Mouse (Mus musculus): ENCODE data around the gene Arhgap15. TPM values are rescaled to one million over a fixed set of nuclear protein-coding genes. Genes with fewer than 3 reads are reported as not detected.

The Arhgap15 gene
- polyA plus RNA-seq, 1 experiment: not detected

DNA sequence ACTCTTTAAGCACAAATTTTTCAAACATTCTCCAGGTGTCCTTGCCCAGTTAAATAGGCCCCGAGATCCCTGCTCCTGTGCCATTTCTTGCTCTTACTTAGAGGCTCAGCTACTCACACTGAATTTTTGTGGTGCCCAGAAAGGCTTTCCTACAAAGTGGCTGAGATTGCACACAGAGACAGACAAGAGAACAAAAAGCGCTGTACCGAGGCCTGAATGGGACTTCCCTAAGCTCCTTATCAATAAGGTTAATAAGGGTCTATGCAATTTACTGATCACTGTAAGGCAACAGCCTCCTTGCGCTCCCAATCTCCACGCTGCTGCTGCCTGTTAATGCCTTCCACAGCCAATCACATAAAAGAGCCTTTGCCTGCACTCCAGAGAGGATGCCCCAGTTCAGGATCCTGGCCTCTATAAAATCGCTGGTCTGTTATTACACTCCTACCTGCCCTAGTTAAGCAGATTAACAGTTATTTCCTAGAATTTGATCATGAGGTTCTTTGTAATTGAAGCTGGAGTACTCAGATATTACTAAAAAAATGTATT lies 646.4 kb downstream of the Arhgap15 start:
- H3K4me3 ChIP-seq (ENCODE audit: insufficient read depth, low read depth, low read length): no peak overlapping the region
- no peak overlapping the region for H3K27ac ChIP-seq (ENCODE audit: insufficient read depth, low read depth, low read length)
- TF ChIP-seq POLR2A (IDR thresholded peaks at IDR 0.05; ENCODE audit: insufficient read depth, low read depth, low read length) (no peak), CTCF (IDR thresholded peaks at IDR 0.05; ENCODE audit: insufficient read depth, low read depth, low read length) (no peak)
- 67% methylated on average over 6 of the region's 6 CpGs for WGBS
- H3K4me1 ChIP-seq (ENCODE audit: control insufficient read depth, insufficient read depth, low read length): no peaks in the 10 kb centered on the region

DNA sequence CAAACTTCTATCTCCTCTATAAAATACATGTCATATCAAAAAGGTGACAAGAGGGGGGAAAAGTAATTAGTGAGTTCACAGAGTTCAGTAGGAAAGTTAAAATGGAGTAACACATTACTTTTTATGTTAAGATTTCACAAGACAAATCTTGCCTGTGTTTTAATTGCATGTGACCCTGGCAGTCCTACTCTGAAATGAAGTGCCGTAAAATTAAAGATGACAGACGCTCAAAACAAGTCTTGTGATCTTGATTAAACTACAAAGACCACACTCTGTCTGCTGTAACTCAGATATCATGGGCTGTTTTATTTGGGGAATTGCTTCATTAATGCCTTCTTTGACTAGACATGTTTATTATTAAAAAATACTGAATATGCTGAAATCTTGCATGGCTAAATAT lies 647.0 kb downstream of the Arhgap15 start:
- Histone ChIP-seq H3K4me1 (ENCODE audit: control insufficient read depth, insufficient read depth, low read length) (no peaks in the 10 kb centered on the region), H3K4me3 (ENCODE audit: insufficient read depth, low read depth, low read length) (no peak overlapping the region), H3K27ac (ENCODE audit: insufficient read depth, low read depth, low read length) (no peak overlapping the region)
- TF ChIP-seq POLR2A (IDR thresholded peaks at IDR 0.05; ENCODE audit: insufficient read depth, low read depth, low read length): no peak
- TF ChIP-seq CTCF (IDR thresholded peaks at IDR 0.05; ENCODE audit: insufficient read depth, low read depth, low read length): no peak
- 87% methylated on average over 2 of the region's 2 CpGs for WGBS

DNA sequence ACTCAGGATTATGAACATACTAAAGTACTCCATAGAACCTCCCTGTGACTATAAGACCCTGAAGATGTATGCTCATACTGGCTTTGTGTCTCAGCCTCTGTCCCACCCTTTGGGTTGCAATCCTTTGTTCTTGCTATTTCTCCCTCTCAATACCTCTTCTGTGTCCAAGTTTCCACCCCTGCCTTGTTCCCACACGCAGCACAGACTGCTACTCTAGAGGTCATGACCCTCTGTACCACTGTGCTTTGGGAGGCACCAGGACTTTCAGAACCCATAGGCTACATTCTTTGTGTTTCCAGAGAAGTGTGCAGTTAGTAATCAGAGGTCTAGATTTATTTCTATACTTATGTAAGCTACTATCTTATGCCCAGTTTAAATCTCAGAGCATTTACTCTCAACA lies 648.6 kb downstream of the Arhgap15 start:
- H3K27ac ChIP-seq (ENCODE audit: insufficient read depth, low read depth, low read length): no peak overlapping the region
- H3K4me3 ChIP-seq (ENCODE audit: insufficient read depth, low read depth, low read length): no peak overlapping the region
- 43% methylated on average over 1 of the region's 1 CpGs for WGBS
- TF ChIP-seq CTCF (IDR thresholded peaks at IDR 0.05; ENCODE audit: insufficient read depth, low read depth, low read length) (no peak), POLR2A (IDR thresholded peaks at IDR 0.05; ENCODE audit: insufficient read depth, low read depth, low read length) (no peak)
- H3K4me1 ChIP-seq (ENCODE audit: control insufficient read depth, insufficient read depth, low read length): no peaks in the 10 kb centered on the region

DNA sequence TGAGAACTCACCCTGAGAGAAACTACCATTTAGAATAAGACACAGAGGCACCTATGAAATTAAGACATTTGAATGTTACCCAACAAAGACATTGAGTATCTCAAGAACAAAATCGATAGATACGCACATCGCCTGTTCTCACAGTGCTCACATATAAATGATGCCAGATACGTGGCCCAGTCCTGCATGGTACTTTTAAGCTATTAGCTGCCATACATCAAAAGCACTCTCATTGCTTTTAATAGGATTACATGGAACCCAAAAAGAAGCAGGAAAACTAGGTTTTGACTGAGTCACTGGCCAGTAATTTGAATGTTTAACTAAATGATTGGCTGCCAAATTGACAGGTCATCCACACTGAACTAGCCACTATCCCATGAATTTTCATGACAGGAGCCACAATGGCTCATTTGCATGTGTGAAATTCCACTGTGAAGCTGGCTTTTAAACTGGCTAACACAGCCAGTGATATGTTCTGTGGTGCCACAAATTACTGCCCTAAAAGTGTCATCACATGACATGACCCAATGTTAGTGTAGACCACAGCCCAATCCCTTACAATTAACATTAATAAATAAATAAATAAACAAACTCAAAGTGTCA lies 649.2 kb downstream of the Arhgap15 start:
- Histone ChIP-seq H3K4me1 (ENCODE audit: control insufficient read depth, insufficient read depth, low read length) (no peaks in the 10 kb centered on the region), H3K27ac (ENCODE audit: insufficient read depth, low read depth, low read length) (no peak overlapping the region), H3K4me3 (ENCODE audit: insufficient read depth, low read depth, low read length) (no peak overlapping the region)
- no peak for TF ChIP-seq POLR2A (IDR thresholded peaks at IDR 0.05; ENCODE audit: insufficient read depth, low read depth, low read length)
- no peak for TF ChIP-seq CTCF (IDR thresholded peaks at IDR 0.05; ENCODE audit: insufficient read depth, low read depth, low read length)
- WGBS: 77% methylated on average over 4 of the region's 4 CpGs

DNA sequence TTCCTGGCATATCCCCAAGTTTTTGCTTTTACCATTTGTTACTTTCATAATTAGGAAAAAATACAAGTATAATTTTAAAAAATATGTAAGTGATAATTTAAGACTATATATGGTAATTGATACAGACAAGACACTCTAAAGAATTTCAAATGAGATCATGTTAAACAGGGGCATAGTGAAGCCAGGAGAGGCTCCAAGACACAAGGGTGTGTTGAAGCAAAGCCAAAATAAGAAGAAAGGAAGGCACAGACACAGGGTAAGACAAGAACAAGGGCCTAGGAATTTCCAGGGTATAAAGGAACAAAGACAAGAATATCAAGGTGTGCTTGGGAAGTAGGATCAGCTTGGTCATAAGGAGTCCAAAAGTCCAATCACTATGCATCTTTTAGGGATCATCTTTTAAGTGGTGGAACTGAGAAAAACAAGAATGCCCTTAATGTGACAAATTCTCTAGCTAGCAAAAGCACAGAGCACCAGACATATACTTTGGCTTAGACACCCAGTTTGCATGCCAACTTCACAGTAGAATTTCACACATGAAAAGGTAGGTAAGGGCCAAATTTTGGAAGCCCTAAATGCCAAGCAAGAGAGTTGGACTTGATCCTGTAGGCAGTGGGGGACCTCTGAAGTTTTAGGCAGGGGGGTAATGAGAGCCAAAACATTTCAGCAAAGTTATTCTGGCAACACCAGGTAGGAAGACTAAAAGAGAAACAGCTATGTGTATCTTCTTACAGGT lies 650.7 kb downstream of the Arhgap15 start:
- TF ChIP-seq POLR2A (IDR thresholded peaks at IDR 0.05; ENCODE audit: insufficient read depth, low read depth, low read length) (no peak), CTCF (IDR thresholded peaks at IDR 0.05; ENCODE audit: insufficient read depth, low read depth, low read length) (no peak)
- no peak overlapping the region for H3K27ac ChIP-seq (ENCODE audit: insufficient read depth, low read depth, low read length)
- no peak overlapping the region for H3K4me3 ChIP-seq (ENCODE audit: insufficient read depth, low read depth, low read length)
- no peaks in the 10 kb centered on the region for H3K4me1 ChIP-seq (ENCODE audit: control insufficient read depth, insufficient read depth, low read length)

DNA sequence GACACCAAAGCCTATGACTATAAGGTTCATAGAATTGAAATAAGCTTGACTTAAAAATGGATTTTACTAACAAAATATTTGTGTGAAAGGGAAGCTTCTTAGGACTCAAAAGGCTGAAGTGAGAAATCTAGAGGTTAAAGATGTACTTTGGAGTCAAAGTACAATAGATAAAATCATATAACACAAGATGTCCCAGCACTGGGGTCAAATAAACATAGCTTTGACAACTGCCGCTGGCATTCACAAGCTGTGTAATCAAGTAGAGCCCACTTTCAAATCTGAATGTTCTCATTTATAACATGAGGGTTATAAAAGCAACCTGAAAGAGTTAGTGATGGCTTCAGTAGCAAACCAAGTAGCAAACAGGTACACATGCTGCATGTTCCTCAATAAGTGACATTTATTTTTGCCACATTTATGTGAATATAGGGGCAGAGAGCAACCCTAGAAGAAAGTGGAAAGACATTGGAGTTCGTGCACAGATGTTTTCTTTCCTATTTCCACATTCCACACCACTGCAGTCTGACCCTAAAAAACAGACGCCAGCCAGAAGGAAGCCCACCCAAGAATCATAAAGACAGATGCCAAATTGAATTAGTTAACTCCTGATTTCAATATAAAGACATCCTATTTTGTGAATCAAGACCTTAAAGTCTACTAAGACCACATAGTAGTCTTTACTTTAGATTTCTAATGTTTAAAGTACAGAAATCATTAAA lies 653.2 kb downstream of the Arhgap15 start:
- Histone ChIP-seq H3K27ac (ENCODE audit: insufficient read depth, low read depth, low read length) (no peak overlapping the region), H3K4me1 (ENCODE audit: control insufficient read depth, insufficient read depth, low read length) (no peaks in the 10 kb centered on the region), H3K4me3 (ENCODE audit: insufficient read depth, low read depth, low read length) (no peak overlapping the region)
- TF ChIP-seq POLR2A (IDR thresholded peaks at IDR 0.05; ENCODE audit: insufficient read depth, low read depth, low read length) (no peak), CTCF (IDR thresholded peaks at IDR 0.05; ENCODE audit: insufficient read depth, low read depth, low read length) (no peak)
- WGBS: 82% methylated on average over 3 of the region's 3 CpGs

DNA sequence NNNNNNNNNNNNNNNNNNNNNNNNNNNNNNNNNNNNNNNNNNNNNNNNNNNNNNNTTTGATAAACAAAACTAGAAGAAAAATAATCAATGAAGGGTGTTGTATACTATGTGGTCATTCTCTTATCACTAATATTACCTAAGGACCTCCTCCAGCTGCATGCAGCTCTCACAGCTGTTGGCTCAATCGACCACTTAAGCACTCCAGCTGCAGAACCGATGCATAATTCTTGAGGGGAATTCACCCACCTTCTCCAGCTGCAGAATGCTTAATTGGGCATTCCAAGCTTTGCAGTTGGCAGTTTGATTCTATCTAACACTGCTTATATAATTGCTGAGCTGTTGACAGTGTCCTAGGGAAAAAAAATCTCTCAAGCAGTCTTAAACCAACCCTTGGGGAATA lies 663.0 kb downstream of the Arhgap15 start:
- Histone ChIP-seq H3K27ac (ENCODE audit: insufficient read depth, low read depth, low read length) (no peak overlapping the region), H3K4me1 (ENCODE audit: control insufficient read depth, insufficient read depth, low read length) (no peaks in the 10 kb centered on the region), H3K4me3 (ENCODE audit: insufficient read depth, low read depth, low read length) (no peak overlapping the region)
- 40% methylated on average over 2 of the region's 2 CpGs for WGBS
- TF ChIP-seq POLR2A (IDR thresholded peaks at IDR 0.05; ENCODE audit: insufficient read depth, low read depth, low read length) (no peak), CTCF (IDR thresholded peaks at IDR 0.05; ENCODE audit: insufficient read depth, low read depth, low read length) (no peak)

DNA sequence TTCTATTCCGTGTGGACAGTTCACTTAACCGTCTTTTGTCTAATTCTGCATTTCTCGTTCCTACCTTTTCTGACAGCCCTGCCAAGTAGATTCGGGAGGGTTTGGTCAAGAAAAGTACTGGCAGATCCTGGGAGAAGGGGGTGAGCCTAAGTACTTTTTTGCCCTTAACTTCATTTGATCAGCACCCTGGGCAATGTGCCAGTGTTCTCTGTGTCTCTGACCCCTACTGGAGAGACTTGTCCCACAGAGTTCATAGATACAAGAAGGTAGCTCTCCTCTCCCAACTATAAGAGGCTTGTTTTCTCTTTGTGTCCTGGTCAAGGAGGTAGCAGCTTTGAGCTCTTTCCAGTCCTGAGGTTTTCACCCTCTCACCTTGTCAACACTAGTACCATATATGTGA lies 667.7 kb downstream of the Arhgap15 start:
- no peak overlapping the region for H3K4me3 ChIP-seq (ENCODE audit: insufficient read depth, low read depth, low read length)
- no peak for TF ChIP-seq POLR2A (IDR thresholded peaks at IDR 0.05; ENCODE audit: insufficient read depth, low read depth, low read length)
- TF ChIP-seq CTCF (IDR thresholded peaks at IDR 0.05; ENCODE audit: insufficient read depth, low read depth, low read length): no peak
- WGBS: 79% methylated on average over 4 of the region's 4 CpGs
- H3K27ac ChIP-seq (ENCODE audit: insufficient read depth, low read depth, low read length): no peak overlapping the region
- no peaks in the 10 kb centered on the region for H3K4me1 ChIP-seq (ENCODE audit: control insufficient read depth, insufficient read depth, low read length)
